Mouse (Mus musculus) cerebellum, postnatal 36 days (tissue): ENCODE results near the gene Elmsan1.

ENCODE experiments used
- DNase-seq, 2 experiments: peaks; one replicate each; pipeline ENCODE4 v3.0.0; 2021 to 2022; ENCODE audit warnings: mixed read lengths in 2 of 2

Gene Elmsan1

GRCm38 (mm10) chr12:84173309-84173915 is 45.3 kb downstream of the Elmsan1 start:
- no peak for DNase-seq

- peak; percentile 51 to 61 for DNase-seq
Observed at GRCm38 (mm10) chr12:84172862-84173261, 45.8 kb downstream of the Elmsan1 start.

GRCm38 (mm10) chr12:84172216-84172615 is 46.5 kb downstream of the Elmsan1 start:
- no peak for DNase-seq

- DNase-seq = no peak
Observed at GRCm38 (mm10) chr12:84170610-84171009, 48.1 kb downstream of the Elmsan1 start.

GRCm38 (mm10) chr12:84165631-84166373 is 52.9 kb downstream of the Elmsan1 start:
- no peak for DNase-seq

- no peak for DNase-seq
Observed at GRCm38 (mm10) chr12:84163586-84164110, 55.0 kb downstream of the Elmsan1 start.

GRCm38 (mm10) chr12:84163133-84163532 is 55.5 kb downstream of the Elmsan1 start:
- DNase-seq = no peak

GRCm38 (mm10) chr12:84161616-84162433 is 56.9 kb downstream of the Elmsan1 start:
- no peak for DNase-seq

GRCm38 (mm10) chr12:84161116-84161515 is 57.6 kb downstream of the Elmsan1 start:
- DNase-seq = no peak

- DNase-seq = no peak
Observed at GRCm38 (mm10) chr12:84160491-84160890, 58.2 kb downstream of the Elmsan1 start.

- no peak for DNase-seq
Observed at GRCm38 (mm10) chr12:84158156-84158555, 60.5 kb downstream of the Elmsan1 start.

GRCm38 (mm10) chr12:84156210-84156609 is 62.5 kb downstream of the Elmsan1 start:
- DNase-seq = no peak

GRCm38 (mm10) chr12:84155523-84155871 is 63.2 kb downstream of the Elmsan1 start:
- DNase-seq = peak in 1 of 2 experiments; percentile 51

GRCm38 (mm10) chr12:84154786-84155522 is 63.7 kb downstream of the Elmsan1 start:
- peak; percentile 90 to 92 for DNase-seq

GRCm38 (mm10) chr12:84153414-84153813 is 65.3 kb downstream of the Elmsan1 start:
- DNase-seq = no peak

GRCm38 (mm10) chr12:84152352-84153190 is 66.1 kb downstream of the Elmsan1 start:
- DNase-seq = no peak

- DNase-seq = no peak
Observed at GRCm38 (mm10) chr12:84151911-84152310, 66.8 kb downstream of the Elmsan1 start.

- DNase-seq = no peak
Observed at GRCm38 (mm10) chr12:84150976-84151375, 67.7 kb downstream of the Elmsan1 start.

- no peak for DNase-seq
Observed at GRCm38 (mm10) chr12:84149971-84150370, 68.7 kb downstream of the Elmsan1 start.

- DNase-seq = no peak
Observed at GRCm38 (mm10) chr12:84148622-84149012, 70.1 kb downstream of the Elmsan1 start.

- DNase-seq = peak; percentile 60 to 62
Observed at GRCm38 (mm10) chr12:84147954-84148621, 70.6 kb downstream of the Elmsan1 start, which contains the start of gene Pnma1. Gene Pnma1 (minus strand): TSS chr12:84148489.
